ENCODE assay signal across 25 mouse cellular contexts in the genomic region with DNA sequence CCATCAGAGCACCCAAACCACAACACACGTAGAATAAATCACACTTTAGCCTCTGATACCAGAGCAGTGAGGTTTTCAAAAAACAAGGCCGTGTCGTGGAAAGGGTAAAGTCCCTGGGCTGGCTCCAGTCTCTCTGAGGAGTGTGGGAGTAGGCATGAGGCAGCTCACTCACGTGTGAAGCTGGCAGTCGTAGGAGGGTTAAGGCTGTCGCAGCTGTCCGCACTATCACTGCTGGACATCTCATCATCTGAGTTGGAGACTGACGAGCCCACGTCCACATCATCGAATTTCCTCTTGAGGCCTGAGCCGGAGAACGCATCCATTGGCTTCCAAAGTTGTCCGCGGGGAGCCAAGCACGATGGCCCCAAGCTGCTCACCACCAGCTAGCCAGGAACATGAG. TPM values are rescaled to one million over a fixed set of nuclear protein-coding genes. Genes with fewer than 3 reads are reported as not detected.
DNase-seq lines count a peak whose midpoint lies in the region; ATAC-seq lines count a peak whose summit lies in the region.
"Had no signal": no experiment of that assay in that cellular context is flagged by ENCODE, and none has a peak within 500 bp of the region (broad histone marks: within the 10 kb centered on the region; RNA-seq: fewer than 3 reads in every experiment).

No protein-coding gene starts in this region.

- no peak for ATAC-seq in hindbrain, embryonic 12.5 days (ENCODE audit: low FRiP score)
- no peak for ATAC-seq in hindbrain, embryonic 16.5 days
- ATAC-seq in neural tube, embryonic 13.5 days (ENCODE audit: low read depth) = no peak
- ATAC-seq: CD4-positive, CD25-positive, alpha-beta regulatory T cell, adult 4 months; forebrain, embryonic 13.5 days; hindbrain, postnatal 0 days; intestine, postnatal 0 days had no signal

- DNase-seq in adrenal gland, postnatal 14 days = peak; percentile 35
- DNase-seq in adrenal gland, adult 18-20 months (ENCODE audit: low spot score in 2 of 2) = no peak
- DNase-seq in neural tube, embryonic 10.5 days (ENCODE audit: extremely low spot score, low spot score) = no peak
- no peak for DNase-seq in right cerebral cortex, adult 2 months (ENCODE audit: low spot score in 2 of 2)
- DNase-seq in right cerebral cortex, postnatal 4 days = no peak
- DNase-seq: adrenal gland, postnatal 36 days; cerebellum, adult 2 months; heart, postnatal 4 days; right cerebral cortex, adult 18-20 months; thymus, postnatal 25 days had no signal

- H3K4me1 ChIP-seq in hindbrain, embryonic 12.5 days = peaks cover 57% of the 10 kb centered on the region
- peaks cover 29% of the 10 kb centered on the region for H3K4me1 ChIP-seq in hindbrain, embryonic 16.5 days (ENCODE audit: control insufficient read depth, insufficient read depth, low read depth, low read length)
- peaks cover 58% of the 10 kb centered on the region for H3K4me1 ChIP-seq in neural tube, embryonic 13.5 days (replicated peaks)

- no peaks in the 10 kb centered on the region for H3K9me3 ChIP-seq in hindbrain, embryonic 12.5 days (replicated peaks)
- no peaks in the 10 kb centered on the region for H3K9me3 ChIP-seq in hindbrain, embryonic 16.5 days (ENCODE audit: control insufficient read depth, low read length)
- H3K9me3 ChIP-seq in neural tube, embryonic 13.5 days = no peaks in the 10 kb centered on the region
- H3K9me3 ChIP-seq: forebrain, embryonic 13.5 days; G1E; heart, embryonic 12.5 days; lung, embryonic 15.5 days; midbrain, embryonic 10.5 days; neural tube, embryonic 12.5 days had no signal

- no peak overlapping the region for H3K4me2 ChIP-seq in hindbrain, embryonic 12.5 days (replicated peaks)
- H3K4me2 ChIP-seq in hindbrain, embryonic 16.5 days (ENCODE audit: low read length) = no peak overlapping the region
- no peak overlapping the region for H3K4me2 ChIP-seq in neural tube, embryonic 13.5 days
- H3K4me2 ChIP-seq: forebrain, embryonic 13.5 days; heart, embryonic 12.5 days; lung, embryonic 15.5 days; neural tube, embryonic 12.5 days had no signal

- H3K9ac ChIP-seq in hindbrain, embryonic 12.5 days = peak overlapping the region; percentile 32; the same call in 1 of the 2 replicates
- no peak overlapping the region for H3K9ac ChIP-seq in hindbrain, embryonic 16.5 days (ENCODE audit: low read depth, low read length)
- peak overlapping the region; percentile 17; the same call in 1 of the 2 replicates for H3K9ac ChIP-seq in neural tube, embryonic 13.5 days
- H3K9ac ChIP-seq: forebrain, embryonic 13.5 days; heart, embryonic 12.5 days; liver, embryonic 14.5 days; lung, embryonic 15.5 days; neural tube, embryonic 12.5 days had no signal

- 79% methylated on average over 15 of the region's 15 CpGs for WGBS in hindbrain, embryonic 12.5 days
- WGBS in hindbrain, embryonic 16.5 days = 77% methylated on average over 15 of the region's 15 CpGs
- 85% methylated on average over 15 of the region's 15 CpGs for WGBS in neural tube, embryonic 13.5 days

- H3K27ac ChIP-seq in hindbrain, embryonic 12.5 days = no peak overlapping the region
- H3K27ac ChIP-seq in hindbrain, embryonic 16.5 days (ENCODE audit: low read depth, low read length) = no peak overlapping the region
- no peak overlapping the region for H3K27ac ChIP-seq in neural tube, embryonic 13.5 days (replicated peaks)
- H3K27ac ChIP-seq: forebrain, embryonic 13.5 days; hindbrain, postnatal 0 days; liver, embryonic 14.5 days; lung, embryonic 15.5 days; macrophage; midbrain, embryonic 10.5 days; neural tube, embryonic 12.5 days had no signal

- no peak overlapping the region for H3K4me3 ChIP-seq in hindbrain, embryonic 12.5 days
- no peak overlapping the region for H3K4me3 ChIP-seq in hindbrain, embryonic 16.5 days (ENCODE audit: low read length)
- H3K4me3 ChIP-seq in neural tube, embryonic 13.5 days = no peak overlapping the region
- H3K4me3 ChIP-seq: erythroblast, embryonic 14.5 days; forebrain, embryonic 13.5 days; heart, embryonic 12.5 days; lung, embryonic 15.5 days; midbrain, embryonic 10.5 days; neural tube, embryonic 12.5 days had no signal

- H3K36me3 ChIP-seq in hindbrain, embryonic 12.5 days = peaks cover 51% of the 10 kb centered on the region
- H3K36me3 ChIP-seq in hindbrain, embryonic 16.5 days (ENCODE audit: control insufficient read depth, insufficient read depth, low read length) = peaks cover 24% of the 10 kb centered on the region
- H3K36me3 ChIP-seq in neural tube, embryonic 13.5 days = peaks cover 51% of the 10 kb centered on the region

- no peaks in the 10 kb centered on the region for H3K27me3 ChIP-seq in hindbrain, embryonic 12.5 days
- no peaks in the 10 kb centered on the region for H3K27me3 ChIP-seq in hindbrain, embryonic 16.5 days (replicated peaks; ENCODE audit: control insufficient read depth, insufficient read depth, low read length)
- H3K27me3 ChIP-seq in neural tube, embryonic 13.5 days = no peaks in the 10 kb centered on the region
- H3K27me3 ChIP-seq: forebrain, embryonic 13.5 days; heart, embryonic 12.5 days; lung, embryonic 15.5 days; neural tube, embryonic 12.5 days had no signal

RNA-seq across cellular contexts. Expression of gene Csrnp2, which starts 6.0 kb away (rescaled TPM):
- total RNA-seq in adrenal gland, postnatal 14 days (2021) = 5.8 and 6.1 TPM in 2 replicates
- 1 to 10 TPM; 5.3 to 5.5 TPM for total RNA-seq in adrenal gland, adult 18-20 months (2021)
- polyA plus RNA-seq in hindbrain, embryonic 12.5 days (2016; fragmentation: Nextera tagmentation; extraction: Ambion mirVana) = 41.4 and 43.0 TPM in 2 replicates
- polyA plus RNA-seq in hindbrain, embryonic 16.5 days (2015; fragmentation: Nextera tagmentation; extraction: Ambion mirVana) = 36.3 and 43.4 TPM in 2 replicates
- polyA plus RNA-seq in neural tube, embryonic 13.5 days (2015; fragmentation: Nextera tagmentation; extraction: Ambion mirVana) = 39.1 and 43.8 TPM in 2 replicates

RNA-seq across cellular contexts. Expression of gene Letmd1, which starts 20.4 kb away (rescaled TPM):
- total RNA-seq in adrenal gland, postnatal 14 days (2021) = 287 and 307 TPM in 2 replicates
- total RNA-seq in adrenal gland, adult 18-20 months (2021) = 100 to 1,000 TPM; 147 to 279 TPM
- 43.6 and 45.8 TPM in 2 replicates for polyA plus RNA-seq in hindbrain, embryonic 12.5 days (2016; fragmentation: Nextera tagmentation; extraction: Ambion mirVana)
- polyA plus RNA-seq in hindbrain, embryonic 16.5 days (2015; fragmentation: Nextera tagmentation; extraction: Ambion mirVana) = 59.3 and 62.0 TPM in 2 replicates
- polyA plus RNA-seq in neural tube, embryonic 13.5 days (2015; fragmentation: Nextera tagmentation; extraction: Ambion mirVana) = 54.0 and 57.9 TPM in 2 replicates
